Mouse (Mus musculus) stomach, postnatal 0 days (tissue): ENCODE results near the gene Rtl1. TPM values are rescaled to one million over a fixed set of nuclear protein-coding genes. Genes with fewer than 3 reads are reported as not detected.

Experiments
- ATAC-seq: fragments of 200-750 bp; cut with Nextera tagmentation; 2 replicates; pipeline ENCODE4 v1.8.0; 2017; ENCODE audit not compliant: low FRiP score, low TSS enrichment
- DNase-seq: peaks from one replicate; pipeline ENCODE4 v3.0.0-alpha.2; 2016; ENCODE audit warnings: low spot score
- H3K27ac ChIP-seq: fragments of 300-500 bp; sonication (generic); replicated peaks from 2 replicates; pipeline ENCODE4 v1.5.1; 2014; ENCODE audit warnings: mild to moderate bottlenecking, control low read depth
- H3K27me3 ChIP-seq: fragments of 300-500 bp; sonication (generic); 2 replicates; pipeline ENCODE4 v1.6.1; 2014; ENCODE audit warnings: low read length; ENCODE audit not compliant: control insufficient read depth, insufficient read depth
- H3K36me3 ChIP-seq: fragments of 300-500 bp; sonication (generic); 2 replicates; pipeline ENCODE4 v1.6.1; 2014; ENCODE audit warnings: low read length, mixed read lengths; ENCODE audit not compliant: control insufficient read depth, insufficient read depth
- H3K4me1 ChIP-seq: fragments of 300-500 bp; sonication (generic); replicated peaks from 2 replicates; pipeline ENCODE4 v1.6.1; 2014; ENCODE audit warnings: antibody characterized with exemption; ENCODE audit not compliant: control insufficient read depth, insufficient read depth
- H3K4me2 ChIP-seq: fragments of 300-500 bp; sonication (generic); replicated peaks from 2 replicates; pipeline ENCODE4 v1.6.1; 2014; ENCODE audit warnings: low read depth, mild to moderate bottlenecking, control low read depth, moderate library complexity
- H3K4me3 ChIP-seq: fragments of 300-500 bp; sonication (generic); 2 replicates; pipeline ENCODE4 v1.5.1; 2014; ENCODE audit warnings: low read depth, low read length, control low read depth
- H3K9ac ChIP-seq: fragments of 300-500 bp; sonication (generic); 2 replicates; pipeline ENCODE4 v1.6.1; 2014; ENCODE audit warnings: mild to moderate bottlenecking, low read length, control low read depth, mixed read lengths
- H3K9me3 ChIP-seq: fragments of 300-500 bp; sonication (generic); 2 replicates; pipeline ENCODE4 v1.6.1; 2016; ENCODE audit warnings: low read length; ENCODE audit not compliant: control insufficient read depth
- CTCF ChIP-seq: IDR thresholded peaks from 2 replicates; pipeline ENCODE4 v1.5.1; 2016; ENCODE audit warnings: antibody characterized with exemption, low read depth, mild to moderate bottlenecking, moderate library complexity
- EP300 ChIP-seq: optimal IDR thresholded peaks from 2 replicates; pipeline ENCODE3; 2016; ENCODE audit warnings: antibody characterized with exemption
- WGBS: fragments of 180-500 bp; shearing (Covaris S2); extraction: QIAGEN DNeasy Blood & Tissue Kit; methylation state at CpG from one replicate; pipeline ENCODE4 v1.1.7; 2014; 5-methylcytosine and 5-hydroxymethylcytosine counted together
- polyA plus RNA-seq: library from polyadenylated mRNA; unstranded; fragments of >200 nt; fragmentation: Nextera tagmentation; extraction: Ambion mirVana; gene quantifications from 2 replicates; pipeline ENCODE4 v1.2.1, GENCODE M21; 2015

Gene Rtl1
- polyA plus RNA-seq, 1 experiment from 2014 or later: 0.35 TPM

GRCm38 (mm10) chr12:109560111-109560695 is 39.9 kb downstream of the Rtl1 start:
- no peaks in the 10 kb centered on the region for H3K4me1 ChIP-seq
- ATAC-seq: no peak
- H3K36me3 ChIP-seq: no peaks in the 10 kb centered on the region; the same call in 1 of the 2 replicates
- H3K4me3 ChIP-seq: no peak overlapping the region
- no peak overlapping the region for H3K27ac ChIP-seq
- WGBS: 90% methylated on average over 10 of the region's 10 CpGs
- H3K4me2 ChIP-seq: no peak overlapping the region
- no peak overlapping the region for H3K9ac ChIP-seq
- TF ChIP-seq CTCF (no peak), EP300 (no peak)
- H3K9me3 ChIP-seq: no peaks in the 10 kb centered on the region
- DNase-seq: no peak
- H3K27me3 ChIP-seq: no peaks in the 10 kb centered on the region

GRCm38 (mm10) chr12:109558891-109559487 is 41.1 kb downstream of the Rtl1 start:
- Histone ChIP-seq H3K4me1 (no peaks in the 10 kb centered on the region), H3K27me3 (no peaks in the 10 kb centered on the region), H3K36me3 (peaks cover 2% of the 10 kb centered on the region; the same call in 1 of the 2 replicates), H3K27ac (no peak overlapping the region), H3K9ac (no peak overlapping the region), H3K4me3 (no peak overlapping the region), H3K4me2 (no peak overlapping the region), H3K9me3 (no peaks in the 10 kb centered on the region)
- no peak for DNase-seq
- no peak for ATAC-seq
- TF ChIP-seq EP300: no peak
- TF ChIP-seq CTCF: no peak
- WGBS: 83% methylated on average over 7 of the region's 7 CpGs

- WGBS: 82% methylated on average over 12 of the region's 12 CpGs
- Histone ChIP-seq H3K9ac (no peak overlapping the region), H3K36me3 (peaks cover 2% of the 10 kb centered on the region; the same call in 1 of the 2 replicates), H3K27ac (no peak overlapping the region), H3K4me1 (no peaks in the 10 kb centered on the region), H3K27me3 (no peaks in the 10 kb centered on the region), H3K9me3 (no peaks in the 10 kb centered on the region), H3K4me3 (no peak overlapping the region), H3K4me2 (no peak overlapping the region)
- TF ChIP-seq EP300 (no peak), CTCF (no peak)
- ATAC-seq (no peak), DNase-seq (no peak)
These were observed 41.8 kb downstream of the Rtl1 start for GRCm38 (mm10) chr12:109558226-109558824.

GRCm38 (mm10) chr12:109555837-109556409 is 44.2 kb downstream of the Rtl1 start:
- Histone ChIP-seq H3K27ac (no peak overlapping the region), H3K9ac (no peak overlapping the region), H3K27me3 (no peaks in the 10 kb centered on the region), H3K9me3 (no peaks in the 10 kb centered on the region), H3K36me3 (peaks cover 2% of the 10 kb centered on the region; the same call in 1 of the 2 replicates), H3K4me1 (no peaks in the 10 kb centered on the region), H3K4me2 (no peak overlapping the region), H3K4me3 (no peak overlapping the region)
- TF ChIP-seq CTCF: no peak
- no peak for TF ChIP-seq EP300
- WGBS: 67% methylated on average over 15 of the region's 15 CpGs
- DNase-seq (no peak), ATAC-seq (no peak)

GRCm38 (mm10) chr12:109553568-109553967 is 46.6 kb downstream of the Rtl1 start:
- no peaks in the 10 kb centered on the region for H3K4me1 ChIP-seq
- H3K4me2 ChIP-seq: no peak overlapping the region
- DNase-seq (no peak), ATAC-seq (no peak; the same call in 1 of the 2 replicates)
- H3K36me3 ChIP-seq: peaks cover 2% of the 10 kb centered on the region; the same call in 1 of the 2 replicates
- H3K4me3 ChIP-seq: no peak overlapping the region
- H3K9me3 ChIP-seq: no peaks in the 10 kb centered on the region
- no peak overlapping the region for H3K27ac ChIP-seq
- no peaks in the 10 kb centered on the region for H3K27me3 ChIP-seq
- H3K9ac ChIP-seq: no peak overlapping the region
- WGBS: 42% methylated on average over 1 of the region's 1 CpGs
- TF ChIP-seq EP300: no peak
- TF ChIP-seq CTCF: no peak
